Mouse (Mus musculus) ES-Bruce4 (cell line): Measurements from ENCODE around the gene Zfp672. TPM values are rescaled to one million over a fixed set of nuclear protein-coding genes. Genes with fewer than 3 reads are reported as not detected.

ENCODE experiments used
- H3K27ac ChIP-seq: 2 replicates; pipeline ENCODE4 v1.5.1; 2012; ENCODE audit warnings: low read length, inconsistent platforms; ENCODE audit not compliant: insufficient read depth
- H3K27me3 ChIP-seq: 2 replicates; pipeline ENCODE4 v1.6.1; 2012; ENCODE audit warnings: mild to moderate bottlenecking, low read length, inconsistent platforms; ENCODE audit not compliant: control insufficient read depth, poor library complexity, insufficient read depth, severe bottlenecking
- H3K36me3 ChIP-seq: 2 replicates; pipeline ENCODE4 v1.6.1; 2012; ENCODE audit warnings: inconsistent platforms, mild to moderate bottlenecking, low read length, moderate library complexity; ENCODE audit not compliant: control insufficient read depth, poor library complexity, insufficient read depth, severe bottlenecking
- H3K4me1 ChIP-seq: one replicate; pipeline ENCODE4 v1.8.1; 2011; ENCODE audit warnings: low read length; ENCODE audit not compliant: control insufficient read depth, insufficient read depth
- H3K4me3 ChIP-seq: 2 replicates; pipeline ENCODE4 v1.5.1; 2011; ENCODE audit warnings: low read depth, mild to moderate bottlenecking, low read length
- H3K9ac ChIP-seq: 2 replicates; pipeline ENCODE4 v1.6.1; 2012; ENCODE audit warnings: low read depth, mild to moderate bottlenecking, inconsistent platforms; ENCODE audit not compliant: poor library complexity, severe bottlenecking
- H3K9me3 ChIP-seq: replicated peaks from 2 replicates; pipeline ENCODE4 v1.6.1; 2012; ENCODE audit warnings: mild to moderate bottlenecking, low read length, inconsistent platforms; ENCODE audit not compliant: control insufficient read depth, poor library complexity, insufficient read depth, severe bottlenecking
- CTCF ChIP-seq: IDR thresholded peaks from one replicate; pipeline ENCODE4 v1.8.1; 2011; ENCODE audit warnings: low read depth, low read length
- EP300 ChIP-seq: IDR thresholded peaks from 2 replicates; pipeline ENCODE4 v1.6.1; 2011; ENCODE audit warnings: low read depth, low read length; ENCODE audit not compliant: insufficient read depth
- POLR2A ChIP-seq: IDR thresholded peaks from one replicate; pipeline ENCODE4 v1.8.1; 2011; ENCODE audit warnings: low read length; ENCODE audit not compliant: insufficient read depth
- polyA plus RNA-seq: library from polyadenylated mRNA; stranded (reverse); fragments of >200 nt; gene quantifications from 2 replicates; pipeline ENCODE4 v1.2.4, GENCODE M21; 2011; ENCODE audit warnings: low read depth; ENCODE audit not compliant: missing spikeins, insufficient read depth, insufficient read length

Gene Zfp672
- polyA plus RNA-seq, 1 experiment, result 9.0 TPM

DNA sequence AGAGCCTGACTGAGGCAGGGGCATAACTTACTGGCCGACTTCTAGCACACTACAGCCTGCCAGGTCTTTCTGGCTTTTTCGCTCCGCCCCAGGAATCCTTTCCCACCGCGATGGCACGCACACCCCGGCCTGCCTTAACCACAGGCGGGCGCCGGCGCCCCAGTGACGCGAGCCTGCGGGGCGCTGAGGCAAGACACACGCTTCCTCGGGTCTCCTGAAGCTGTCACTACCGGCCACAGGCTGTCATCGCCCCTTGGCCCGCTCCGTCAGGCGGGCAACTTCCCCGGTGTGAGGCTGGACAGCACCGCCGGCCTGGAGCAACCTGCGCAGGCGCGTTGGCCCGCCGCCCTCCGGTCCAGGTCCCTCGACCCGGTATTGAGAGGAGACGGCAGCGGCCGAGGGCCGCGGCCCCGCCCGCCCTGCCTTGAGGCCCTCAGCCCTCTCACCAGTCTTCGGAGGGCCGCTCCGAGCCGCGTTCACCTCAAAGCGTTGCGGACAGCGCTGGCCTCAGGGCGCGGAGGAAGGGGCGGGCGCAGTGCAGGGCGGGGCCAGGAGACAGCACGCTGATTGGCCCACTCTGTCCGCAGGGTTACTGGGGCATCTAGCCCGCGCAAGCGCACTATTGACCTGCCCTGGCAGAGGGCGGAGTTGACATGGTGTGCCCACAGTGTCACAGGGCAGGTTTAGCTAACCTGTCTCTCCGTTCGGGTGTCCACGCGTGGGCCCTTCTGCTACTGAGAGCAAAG, 7.1 kb downstream of the Zfp672 start:
- no peaks in the 10 kb centered on the region for H3K4me1 ChIP-seq
- H3K27me3 ChIP-seq, result no peaks in the 10 kb centered on the region
- peak overlapping the region; percentile 80 for H3K4me3 ChIP-seq
- H3K27ac ChIP-seq, result no peak overlapping the region
- TF ChIP-seq EP300 (no peak), CTCF (no peak), POLR2A (peak; percentile 47)
- no peaks in the 10 kb centered on the region for H3K9me3 ChIP-seq
- peak overlapping the region; percentile 41 for H3K9ac ChIP-seq
- H3K36me3 ChIP-seq, result peaks cover 4% of the 10 kb centered on the region

DNA sequence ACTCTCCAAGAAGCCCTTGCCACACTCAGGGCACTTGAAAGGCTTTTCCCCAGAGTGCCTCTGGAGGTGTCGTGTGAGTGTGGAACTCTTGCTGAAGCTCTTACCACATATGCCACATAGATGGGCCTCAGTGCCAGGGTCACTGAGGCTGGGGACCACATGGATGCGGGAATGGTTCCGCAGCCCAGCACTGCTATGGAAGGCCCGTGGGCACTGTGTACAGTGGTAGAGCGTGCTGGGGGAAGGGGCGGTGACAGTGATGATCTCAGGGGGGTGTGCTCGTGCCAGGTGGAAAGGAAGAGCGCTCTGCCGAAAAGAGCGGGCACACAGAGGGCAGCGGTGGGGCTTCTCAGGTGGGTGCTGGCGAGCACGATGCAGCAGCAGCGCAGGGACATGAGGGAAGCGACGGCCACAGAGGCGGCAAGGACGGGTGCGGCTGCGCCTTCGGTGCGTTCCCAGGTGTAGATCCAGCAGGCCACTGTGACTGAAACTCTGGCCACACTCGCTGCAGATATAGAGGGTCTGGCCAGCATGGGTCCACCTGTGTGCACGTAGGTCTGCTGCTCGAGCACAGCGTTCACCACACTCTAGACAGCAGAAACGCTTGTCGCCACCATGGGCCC, 13.3 kb downstream of the Zfp672 start:
- TF ChIP-seq POLR2A (no peak), CTCF (no peak), EP300 (no peak)
- peak overlapping the region; percentile 34 for H3K4me3 ChIP-seq
- no peak overlapping the region for H3K27ac ChIP-seq
- H3K4me1 ChIP-seq, result no peaks in the 10 kb centered on the region
- no peaks in the 10 kb centered on the region for H3K27me3 ChIP-seq
- H3K36me3 ChIP-seq, result peaks cover 11% of the 10 kb centered on the region; the same call in 1 of the 2 replicates
- H3K9ac ChIP-seq, result peak overlapping the region; percentile 19; the same call in 1 of the 2 replicates
- no peaks in the 10 kb centered on the region for H3K9me3 ChIP-seq

DNA sequence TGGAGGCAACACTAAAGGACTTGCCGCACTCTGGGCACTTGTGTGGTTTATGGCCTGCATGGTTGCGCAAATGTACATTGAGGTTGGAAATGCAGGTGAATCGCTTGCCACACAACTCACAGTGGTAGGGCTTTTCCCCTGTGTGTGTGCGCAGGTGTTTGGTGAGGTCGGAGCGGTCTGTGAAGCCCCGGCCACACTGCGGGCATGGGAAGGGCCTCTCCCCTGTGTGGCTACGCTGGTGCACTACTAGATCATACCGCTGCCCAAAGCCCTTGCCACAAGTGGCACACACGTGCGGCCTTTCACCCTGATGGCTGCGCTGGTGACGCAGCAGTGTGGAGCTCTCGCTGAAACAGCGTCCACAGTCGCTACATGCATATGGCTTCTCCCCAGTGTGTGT, 13.8 kb downstream of the Zfp672 start:
- no peaks in the 10 kb centered on the region for H3K4me1 ChIP-seq
- peaks cover 14% of the 10 kb centered on the region; the same call in 1 of the 2 replicates for H3K36me3 ChIP-seq
- H3K4me3 ChIP-seq, result peak overlapping the region; percentile 34
- no peak for TF ChIP-seq CTCF
- no peak for TF ChIP-seq POLR2A
- no peak for TF ChIP-seq EP300
- H3K9me3 ChIP-seq, result no peaks in the 10 kb centered on the region
- no peak overlapping the region for H3K27ac ChIP-seq
- H3K9ac ChIP-seq, result peak overlapping the region; percentile 19; the same call in 1 of the 2 replicates
- no peaks in the 10 kb centered on the region for H3K27me3 ChIP-seq

DNA sequence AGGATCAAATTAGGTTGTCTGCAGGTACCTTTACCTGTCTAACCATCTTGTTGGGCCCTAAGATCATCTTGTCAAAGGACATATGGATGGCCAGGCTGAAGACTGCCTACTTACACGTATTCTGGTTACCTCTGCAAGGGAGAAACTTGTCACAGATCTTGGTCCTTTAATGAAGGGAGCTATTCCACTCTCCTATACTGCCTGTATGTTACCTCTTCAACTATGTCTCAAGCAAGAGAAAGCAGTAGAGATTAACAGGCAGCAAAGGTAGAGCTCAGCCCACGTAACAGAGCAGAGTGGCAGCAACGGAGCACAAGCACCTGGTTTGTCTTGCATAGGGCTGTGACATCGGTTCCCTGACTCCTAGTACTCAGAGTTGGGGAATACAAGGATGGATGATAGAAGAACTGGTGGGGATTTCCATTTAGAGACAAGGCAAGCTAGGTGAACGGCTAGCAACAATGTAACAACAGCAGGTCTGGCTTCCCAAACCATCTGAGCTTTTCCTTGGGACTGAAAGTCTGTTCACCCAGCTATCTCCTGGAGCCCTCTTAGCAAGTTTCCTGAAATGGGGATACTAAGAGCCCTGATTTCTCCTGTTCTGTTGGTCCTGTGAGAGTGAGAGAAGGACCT, 14.5 kb downstream of the Zfp672 start:
- H3K4me3 ChIP-seq, result no peak overlapping the region
- H3K9me3 ChIP-seq, result no peaks in the 10 kb centered on the region
- H3K36me3 ChIP-seq, result peaks cover 15% of the 10 kb centered on the region; the same call in 1 of the 2 replicates
- TF ChIP-seq EP300 (no peak), CTCF (no peak), POLR2A (no peak)
- H3K9ac ChIP-seq, result no peak overlapping the region
- H3K27me3 ChIP-seq, result no peaks in the 10 kb centered on the region
- no peaks in the 10 kb centered on the region for H3K4me1 ChIP-seq
- H3K27ac ChIP-seq, result no peak overlapping the region

DNA sequence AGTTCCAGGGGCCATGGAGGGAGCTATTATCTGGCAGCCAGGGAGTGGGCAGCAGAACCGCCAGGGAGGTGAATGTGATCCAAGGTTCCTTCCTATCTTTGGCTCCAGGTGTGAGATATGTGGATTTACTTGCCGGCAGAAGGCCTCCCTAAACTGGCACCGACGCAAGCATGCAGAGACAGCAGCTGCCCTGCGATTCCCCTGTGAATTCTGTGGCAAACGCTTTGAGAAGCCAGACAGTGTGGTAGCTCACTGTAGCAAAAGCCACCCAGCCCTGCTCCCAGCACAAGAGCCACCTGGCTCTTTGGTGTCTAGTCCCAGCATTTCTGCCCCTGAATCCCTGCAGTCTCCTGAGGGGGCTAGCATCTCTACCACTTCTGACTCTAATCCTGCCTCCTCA, 16.1 kb downstream of the Zfp672 start:
- Histone ChIP-seq H3K36me3 (peaks cover 19% of the 10 kb centered on the region), H3K4me1 (no peaks in the 10 kb centered on the region), H3K9me3 (no peaks in the 10 kb centered on the region), H3K27me3 (no peaks in the 10 kb centered on the region), H3K4me3 (no peak overlapping the region), H3K27ac (no peak overlapping the region), H3K9ac (no peak overlapping the region)
- no peak for TF ChIP-seq CTCF
- TF ChIP-seq EP300, result no peak
- no peak for TF ChIP-seq POLR2A
